Mouse (Mus musculus) neural tube, embryonic 11.5 days (tissue): Measurements from ENCODE around the gene Tmem127. TPM values are rescaled to one million over a fixed set of nuclear protein-coding genes. Genes with fewer than 3 reads are reported as not detected.
"Not testable (repeated sequence)": the region's sequence is repeated elsewhere in the genome, so short reads cannot be mapped to it uniquely, and the experiment has no call there.

Experiments
- ATAC-seq: fragments of 200-750 bp; cut with Nextera tagmentation; 2 replicates; pipeline ENCODE4 v1.8.0; 2017; ENCODE audit warnings: moderate number of reproducible peaks, mild to moderate bottlenecking, moderate TSS enrichment, moderate library complexity; ENCODE audit not compliant: insufficient read depth, low FRiP score, low TSS enrichment
- DNase-seq: peaks from one replicate; pipeline ENCODE4 v3.0.0-alpha.2; 2015; ENCODE audit warnings: low spot score
- H3K27ac ChIP-seq: fragments of 300-500 bp; sonication (generic); 2 replicates; pipeline ENCODE4 v1.5.1; 2014; ENCODE audit warnings: low read depth, mild to moderate bottlenecking, low read length
- H3K27me3 ChIP-seq: fragments of 300-500 bp; sonication (generic); 2 replicates; pipeline ENCODE4 v1.6.1; 2014; ENCODE audit warnings: mild to moderate bottlenecking, low read length, mixed read lengths; ENCODE audit not compliant: control insufficient read depth, insufficient read depth
- H3K36me3 ChIP-seq: fragments of 300-500 bp; sonication (generic); 2 replicates; pipeline ENCODE4 v1.6.1; 2014; ENCODE audit warnings: mild to moderate bottlenecking, low read length, moderate library complexity, mixed read lengths; ENCODE audit not compliant: control insufficient read depth, insufficient read depth
- H3K4me1 ChIP-seq: fragments of 300-500 bp; sonication (generic); 2 replicates; pipeline ENCODE4 v1.6.1; 2014; ENCODE audit warnings: low read length, mixed read lengths; ENCODE audit not compliant: control insufficient read depth, insufficient read depth
- H3K4me2 ChIP-seq: fragments of 300-500 bp; sonication (generic); 2 replicates; pipeline ENCODE4 v1.6.1; 2014; ENCODE audit warnings: low read depth, mild to moderate bottlenecking, moderate library complexity
- H3K4me3 ChIP-seq: fragments of 300-500 bp; sonication (generic); 2 replicates; pipeline ENCODE4 v1.5.1; 2014; ENCODE audit warnings: low read depth, low read length
- H3K9ac ChIP-seq: fragments of 300-500 bp; sonication (generic); 2 replicates; pipeline ENCODE4 v1.6.1; 2014; ENCODE audit warnings: mild to moderate bottlenecking, low read length
- H3K9me3 ChIP-seq: fragments of 300-500 bp; sonication (generic); 2 replicates; pipeline ENCODE4 v1.6.1; 2016; ENCODE audit warnings: low read length; ENCODE audit not compliant: control insufficient read depth
- WGBS: fragments of 180-500 bp; shearing (Covaris S2); extraction: QIAGEN DNeasy Blood & Tissue Kit; methylation state at CpG from one replicate; pipeline ENCODE4 v1.1.7; 2014; 5-methylcytosine and 5-hydroxymethylcytosine counted together
- polyA plus RNA-seq: library from polyadenylated mRNA; unstranded; fragments of >200 nt; fragmentation: Nextera tagmentation; extraction: Ambion mirVana; gene quantifications from 2 replicates; pipeline ENCODE4 v1.2.1, GENCODE M21; 2014

Gene Tmem127
- 27.4 and 30.4 TPM in 2 replicates for polyA plus RNA-seq

- Histone ChIP-seq H3K4me1 (0 out of 2 replicates have a peak, but pooled peaks cover 15% of the 10 kb centered on the region), H3K4me2 (peak within 1 kb of the TSS; percentile 99), H3K36me3 (peaks cover 8% of the 10 kb centered on the region; the same call in 1 of the 2 replicates), H3K9me3 (no peaks in the 10 kb centered on the region), H3K9ac (peak within 1 kb of the TSS; percentile 80), H3K27me3 (no peaks in the 10 kb centered on the region), H3K27ac (peak within 1 kb of the TSS; percentile 53; the same call in 1 of the 2 replicates), H3K4me3 (peak within 1 kb of the TSS; percentile 74)
- under 1% methylated on average over 53 of the region's 53 CpGs for WGBS
- peak; percentile 98 for ATAC-seq
- peak; percentile 100 for DNase-seq
Observed at GRCm38 (mm10) chr2:127247592-127248333, at the start of gene Tmem127, which contains the start of gene Ciao1. TSS of gene Tmem127 (plus strand) at chr2:127247908. TSS of gene Ciao1 (minus strand) at chr2:127247816.

GRCm38 (mm10) chr2:127204932-127205331 is 42.8 kb upstream of the Tmem127 start:
- H3K27me3 ChIP-seq, result no peaks in the 10 kb centered on the region
- no peaks in the 10 kb centered on the region for H3K9me3 ChIP-seq
- WGBS, result 40% methylated on average over 3 of the region's 3 CpGs
- H3K27ac ChIP-seq, result no peak overlapping the region
- H3K4me2 ChIP-seq, result no peak overlapping the region
- H3K9ac ChIP-seq, result no peak overlapping the region
- no peak overlapping the region for H3K4me3 ChIP-seq
- DNase-seq, result peak; percentile 52
- H3K36me3 ChIP-seq, result no peaks in the 10 kb centered on the region; the same call in 1 of the 2 replicates
- ATAC-seq, result no peak
- peaks cover 7% of the 10 kb centered on the region; the same call in 1 of the 2 replicates for H3K4me1 ChIP-seq

- DNase-seq, H3K9me3 ChIP-seq: not testable (repeated sequence)
- 94% methylated on average over 4 of the region's 4 CpGs for WGBS
Observed at GRCm38 (mm10) chr2:127205936-127206335, 41.8 kb upstream of the Tmem127 start.

GRCm38 (mm10) chr2:127206916-127207315 is 40.8 kb upstream of the Tmem127 start:
- WGBS, result 89% methylated on average over 2 of the region's 2 CpGs
- no peak overlapping the region for H3K4me3 ChIP-seq
- peaks cover 7% of the 10 kb centered on the region for H3K36me3 ChIP-seq
- H3K27ac ChIP-seq, result no peak overlapping the region
- ATAC-seq (no peak), DNase-seq (no peak)
- no peaks in the 10 kb centered on the region for H3K9me3 ChIP-seq
- peaks cover 7% of the 10 kb centered on the region; the same call in 1 of the 2 replicates for H3K4me1 ChIP-seq
- H3K4me2 ChIP-seq, result no peak overlapping the region
- no peaks in the 10 kb centered on the region for H3K27me3 ChIP-seq
- H3K9ac ChIP-seq, result no peak overlapping the region

More at GRCm38 (mm10) chr2:127205936-127206335, 41.8 kb upstream of the Tmem127 start:
- H3K36me3 ChIP-seq, H3K9ac ChIP-seq, H3K4me1 ChIP-seq, ATAC-seq, H3K4me3 ChIP-seq, H3K27me3 ChIP-seq, H3K4me2 ChIP-seq, H3K27ac ChIP-seq: not testable (repeated sequence)

GRCm38 (mm10) chr2:127207547-127208451 is 39.9 kb upstream of the Tmem127 start, which contains the start of the genes 1810024B03Rik and Snrnp200:
TSS of gene 1810024B03Rik (minus strand) at chr2:127208280.
TSS of gene Snrnp200 (plus strand) at chr2:127208386.
- peaks cover 7% of the 10 kb centered on the region; the same call in 1 of the 2 replicates for H3K4me1 ChIP-seq
- no peak within 1 kb of the TSS for H3K27ac ChIP-seq
- H3K36me3 ChIP-seq, result peaks cover 13% of the 10 kb centered on the region
- DNase-seq, result peak; percentile 95
- H3K27me3 ChIP-seq, result no peaks in the 10 kb centered on the region
- H3K9me3 ChIP-seq, result no peaks in the 10 kb centered on the region
- H3K4me3 ChIP-seq, result peak within 1 kb of the TSS; percentile 56
- peak; percentile 98 for ATAC-seq
- peak within 1 kb of the TSS; percentile 72 for H3K4me2 ChIP-seq
- WGBS, result 12% methylated on average over 36 of the region's 36 CpGs
- H3K9ac ChIP-seq, result peak within 1 kb of the TSS; percentile 68

GRCm38 (mm10) chr2:127208452-127208769 is 39.3 kb upstream of the Tmem127 start:
- H3K36me3 ChIP-seq, result peaks cover 13% of the 10 kb centered on the region
- DNase-seq, result no peak
- H3K27ac ChIP-seq, result no peak overlapping the region
- no peaks in the 10 kb centered on the region for H3K27me3 ChIP-seq
- ATAC-seq, result peak; percentile 76
- H3K4me2 ChIP-seq, result peak overlapping the region; percentile 72
- H3K9ac ChIP-seq, result peak overlapping the region; percentile 68
- under 1% methylated on average over 17 of the region's 17 CpGs for WGBS
- peak overlapping the region; percentile 56 for H3K4me3 ChIP-seq
- peaks cover 7% of the 10 kb centered on the region; the same call in 1 of the 2 replicates for H3K4me1 ChIP-seq
- H3K9me3 ChIP-seq, result no peaks in the 10 kb centered on the region

- H3K4me2 ChIP-seq, result no peak overlapping the region
- H3K36me3 ChIP-seq, result peaks cover 16% of the 10 kb centered on the region
- no peak overlapping the region for H3K9ac ChIP-seq
- H3K27me3 ChIP-seq, result no peaks in the 10 kb centered on the region
- H3K27ac ChIP-seq, result no peak overlapping the region
- no peak overlapping the region for H3K4me3 ChIP-seq
- no peaks in the 10 kb centered on the region for H3K9me3 ChIP-seq
- ATAC-seq, result no peak
- H3K4me1 ChIP-seq, result peaks cover 7% of the 10 kb centered on the region; the same call in 1 of the 2 replicates
- no peak for DNase-seq
- WGBS, result 94% methylated on average over 11 of the region's 11 CpGs
Observed at GRCm38 (mm10) chr2:127210701-127211100, 37.0 kb upstream of the Tmem127 start.

- H3K9ac ChIP-seq, result no peak overlapping the region
- ATAC-seq (no peak), DNase-seq (no peak)
- H3K27ac ChIP-seq, result no peak overlapping the region
- 96% methylated on average over 5 of the region's 5 CpGs for WGBS
- H3K9me3 ChIP-seq, result no peaks in the 10 kb centered on the region
- H3K27me3 ChIP-seq, result no peaks in the 10 kb centered on the region
- H3K4me1 ChIP-seq, result no peaks in the 10 kb centered on the region
- peaks cover 41% of the 10 kb centered on the region for H3K36me3 ChIP-seq
- no peak overlapping the region for H3K4me2 ChIP-seq
- H3K4me3 ChIP-seq, result no peak overlapping the region
Observed at GRCm38 (mm10) chr2:127217746-127218145, 30.0 kb upstream of the Tmem127 start.
